Mouse (Mus musculus) heart, postnatal 0 days (tissue): ENCODE data around the gene Pzp.

Experiments used
- CTCF ChIP-seq: IDR thresholded peaks from 2 replicates; pipeline ENCODE4 v1.5.1; 2016; ENCODE audit warnings: antibody characterized with exemption, control low read depth, low read depth
- EP300 ChIP-seq: IDR thresholded peaks from 2 replicates; pipeline ENCODE4 v1.6.1; 2016; ENCODE audit warnings: antibody characterized with exemption, low read depth

DNA sequence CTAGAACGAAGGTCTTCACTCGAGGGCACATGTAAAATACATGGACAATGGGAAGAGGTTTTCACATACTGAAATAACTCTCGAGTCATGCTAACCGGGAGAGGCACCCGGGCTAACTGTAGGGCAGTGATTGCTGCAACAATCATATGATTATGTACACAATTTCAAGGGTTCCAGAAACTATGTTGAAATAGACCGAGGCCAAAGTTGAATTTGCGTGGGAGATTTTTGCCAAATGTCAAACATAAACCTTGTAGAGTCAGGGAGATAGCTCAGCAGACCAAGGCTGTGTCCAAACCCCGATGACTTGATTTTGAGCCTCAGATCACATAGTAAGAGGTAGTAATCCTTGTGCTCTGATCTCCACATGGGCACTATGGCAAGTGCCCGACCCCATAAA lies 6.2 kb upstream of the Pzp start:
- no peak for TF ChIP-seq EP300
- TF ChIP-seq CTCF: no peak
